Mouse (Mus musculus): ENCODE data around the gene Gorasp1. TPM values are rescaled to one million over a fixed set of nuclear protein-coding genes. Genes with fewer than 3 reads are reported as not detected.

The Gorasp1 gene
- polyA plus RNA-seq, 1 experiment from 2014 or later: 32.6 TPM

GRCm38 (mm10) chr9:119948804-119949203 is 11.4 kb upstream of the Gorasp1 start:
- ATAC-seq (ENCODE audit: insufficient number of reproducible peaks, low FRiP score, low TSS enrichment, low read depth): no peak
- WGBS: 30% methylated on average over 3 of the region's 3 CpGs
- Histone ChIP-seq H3K27me3 (no peaks in the 10 kb centered on the region), H3K9ac (no peak overlapping the region), H3K4me2 (replicated peaks) (no peak overlapping the region), H3K4me3 (replicated peaks) (no peak overlapping the region), H3K9me3 (replicated peaks) (no peaks in the 10 kb centered on the region), H3K36me3 (no peaks in the 10 kb centered on the region), H3K27ac (replicated peaks) (no peak overlapping the region), H3K4me1 (no peaks in the 10 kb centered on the region)

DNA sequence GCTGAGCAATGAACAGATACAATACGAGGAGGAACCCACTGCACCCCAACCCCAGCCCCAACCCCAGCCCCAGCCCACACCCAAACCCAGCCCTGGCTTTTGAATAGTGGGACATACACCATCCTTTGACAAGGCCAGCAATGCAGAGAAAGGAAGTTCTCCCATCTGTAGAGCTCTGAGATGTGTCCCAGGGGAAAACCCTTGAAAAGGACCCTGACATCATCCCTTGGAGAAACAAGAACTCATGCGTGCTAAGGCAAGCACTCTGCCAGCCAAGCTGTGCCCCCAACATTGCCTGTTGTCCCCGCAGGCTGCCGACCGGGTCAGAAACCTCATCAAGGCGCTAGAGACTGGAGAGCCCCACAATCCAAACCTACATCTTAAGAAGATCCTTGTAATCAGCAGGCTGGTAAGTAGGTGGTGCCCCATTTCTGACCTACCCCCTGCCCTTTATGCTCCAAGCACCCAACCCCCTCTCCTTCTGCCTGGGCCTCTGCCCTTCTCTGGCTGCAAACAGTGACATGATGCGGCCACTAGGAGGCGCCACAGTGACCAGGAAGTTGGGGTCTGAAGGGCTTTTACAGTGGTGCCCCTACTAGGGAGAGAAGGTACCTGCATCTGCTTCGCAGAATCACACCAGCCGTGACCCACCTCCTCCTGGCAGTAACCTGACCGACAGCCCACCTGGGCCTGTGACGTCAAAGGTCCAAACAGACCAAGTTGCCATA is 8.0 kb upstream of the Gorasp1 start:
- Histone ChIP-seq H3K27me3 (no peaks in the 10 kb centered on the region), H3K4me3 (replicated peaks) (no peak overlapping the region), H3K36me3 (no peaks in the 10 kb centered on the region), H3K9me3 (replicated peaks) (no peaks in the 10 kb centered on the region), H3K9ac (no peak overlapping the region), H3K4me1 (peaks cover 8% of the 10 kb centered on the region; the same call in 1 of the 2 replicates), H3K4me2 (replicated peaks) (no peak overlapping the region), H3K27ac (replicated peaks) (no peak overlapping the region)
- 76% methylated on average over 12 of the region's 12 CpGs for WGBS
- ATAC-seq (ENCODE audit: insufficient number of reproducible peaks, low FRiP score, low TSS enrichment, low read depth): no peak

GRCm38 (mm10) chr9:119943326-119943725 is 6.0 kb upstream of the Gorasp1 start:
- H3K4me2 ChIP-seq (replicated peaks): no peak overlapping the region
- 55% methylated on average over 1 of the region's 1 CpGs for WGBS
- ATAC-seq (ENCODE audit: insufficient number of reproducible peaks, low FRiP score, low TSS enrichment, low read depth): no peak

DNA sequence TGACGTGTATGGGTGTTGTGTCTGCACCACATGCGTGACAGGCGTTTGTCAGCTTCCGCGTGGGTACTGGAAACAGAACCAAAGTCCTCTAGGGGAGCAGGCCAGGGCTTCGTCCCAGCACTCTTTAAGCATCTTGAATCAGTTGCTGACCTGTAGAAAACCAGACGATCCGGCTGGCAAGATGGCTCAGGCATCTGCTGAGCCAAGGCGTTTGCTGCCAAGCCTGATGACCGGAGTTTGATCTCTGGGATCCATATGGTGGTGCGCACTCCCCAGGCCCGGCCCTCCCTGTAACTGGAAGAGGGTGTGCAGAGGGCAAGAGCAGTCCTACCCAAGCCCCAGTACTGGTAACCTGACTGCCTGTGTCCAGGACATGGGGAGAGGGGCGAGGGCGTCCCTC is 4.5 kb upstream of the Gorasp1 start:
- Histone ChIP-seq H3K4me2 (replicated peaks) (no peak overlapping the region), H3K27me3 (no peaks in the 10 kb centered on the region), H3K27ac (replicated peaks) (no peak overlapping the region), H3K4me3 (replicated peaks) (no peak overlapping the region), H3K9ac (no peak overlapping the region), H3K36me3 (no peaks in the 10 kb centered on the region), H3K9me3 (replicated peaks) (no peaks in the 10 kb centered on the region), H3K4me1 (peaks cover 17% of the 10 kb centered on the region)
- 63% methylated on average over 14 of the region's 14 CpGs for WGBS
- ATAC-seq (ENCODE audit: insufficient number of reproducible peaks, low FRiP score, low TSS enrichment, low read depth): no peak

More at GRCm38 (mm10) chr9:119943326-119943725, 6.0 kb upstream of the Gorasp1 start:
- Histone ChIP-seq H3K4me3 (replicated peaks) (no peak overlapping the region), H3K27ac (replicated peaks) (no peak overlapping the region), H3K36me3 (no peaks in the 10 kb centered on the region), H3K27me3 (no peaks in the 10 kb centered on the region), H3K9me3 (replicated peaks) (no peaks in the 10 kb centered on the region), H3K4me1 (peaks cover 11% of the 10 kb centered on the region; the same call in 1 of the 2 replicates), H3K9ac (no peak overlapping the region)

- H3K4me2 ChIP-seq (replicated peaks): no peak overlapping the region
- WGBS: 74% methylated on average over 5 of the region's 5 CpGs
- H3K27ac ChIP-seq (replicated peaks): no peak overlapping the region
- H3K36me3 ChIP-seq: no peaks in the 10 kb centered on the region
- H3K27me3 ChIP-seq: no peaks in the 10 kb centered on the region
- no peak overlapping the region for H3K9ac ChIP-seq
- H3K4me1 ChIP-seq: peaks cover 19% of the 10 kb centered on the region
- no peak for ATAC-seq (ENCODE audit: insufficient number of reproducible peaks, low FRiP score, low TSS enrichment, low read depth)
- no peak overlapping the region for H3K4me3 ChIP-seq (replicated peaks)
- no peaks in the 10 kb centered on the region for H3K9me3 ChIP-seq (replicated peaks)
These were observed 4.0 kb upstream of the Gorasp1 start for GRCm38 (mm10) chr9:119941407-119941806.

GRCm38 (mm10) chr9:119939646-119940045 is 2.3 kb upstream of the Gorasp1 start:
- no peaks in the 10 kb centered on the region for H3K36me3 ChIP-seq
- peaks cover 25% of the 10 kb centered on the region for H3K4me1 ChIP-seq
- H3K27me3 ChIP-seq: no peaks in the 10 kb centered on the region
- H3K27ac ChIP-seq (replicated peaks): no peak overlapping the region
- no peak overlapping the region for H3K9ac ChIP-seq
- no peak for ATAC-seq (ENCODE audit: insufficient number of reproducible peaks, low FRiP score, low TSS enrichment, low read depth)
- H3K9me3 ChIP-seq (replicated peaks): no peaks in the 10 kb centered on the region
- H3K4me2 ChIP-seq (replicated peaks): no peak overlapping the region
- no peak overlapping the region for H3K4me3 ChIP-seq (replicated peaks)
- 38% methylated on average over 10 of the region's 10 CpGs for WGBS

- Histone ChIP-seq H3K9me3 (replicated peaks) (no peaks in the 10 kb centered on the region), H3K27me3 (no peaks in the 10 kb centered on the region), H3K9ac (no peak overlapping the region), H3K4me1 (peaks cover 25% of the 10 kb centered on the region), H3K4me3 (replicated peaks) (no peak overlapping the region), H3K27ac (replicated peaks) (no peak overlapping the region), H3K36me3 (no peaks in the 10 kb centered on the region), H3K4me2 (replicated peaks) (no peak overlapping the region)
- WGBS: 77% methylated on average over 4 of the region's 4 CpGs
- ATAC-seq (ENCODE audit: insufficient number of reproducible peaks, low FRiP score, low TSS enrichment, low read depth): no peak
These were observed 1.1 kb upstream of the Gorasp1 start for GRCm38 (mm10) chr9:119938496-119938895.

DNA sequence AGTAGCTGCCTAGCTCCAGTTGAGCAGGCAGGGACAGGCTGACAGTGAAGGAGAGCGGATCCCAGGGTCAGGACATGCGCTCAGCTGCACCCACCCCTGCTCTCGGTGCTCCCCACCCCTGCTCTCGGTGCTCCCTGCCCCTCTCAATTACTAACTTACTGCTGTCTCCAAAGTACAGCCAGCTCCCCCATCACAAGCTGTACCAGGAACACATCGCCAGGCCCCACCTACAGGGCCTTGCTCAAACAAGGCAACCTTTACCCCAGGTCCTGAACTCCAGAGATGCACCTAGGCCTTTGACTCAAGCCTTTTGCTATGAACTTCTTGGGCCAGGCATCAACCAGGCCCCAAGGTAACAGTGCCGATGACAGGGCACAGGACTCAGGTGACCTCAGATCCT is 3.7 kb downstream of the Gorasp1 start:
- Histone ChIP-seq H3K27ac (replicated peaks) (no peak overlapping the region), H3K36me3 (peaks cover 44% of the 10 kb centered on the region), H3K4me2 (replicated peaks) (no peak overlapping the region), H3K9ac (no peak overlapping the region), H3K4me3 (replicated peaks) (no peak overlapping the region), H3K9me3 (replicated peaks) (no peaks in the 10 kb centered on the region), H3K4me1 (peaks cover 14% of the 10 kb centered on the region), H3K27me3 (no peaks in the 10 kb centered on the region)
- no peak for ATAC-seq (ENCODE audit: insufficient number of reproducible peaks, low FRiP score, low TSS enrichment, low read depth)
- WGBS: 91% methylated on average over 6 of the region's 6 CpGs

GRCm38 (mm10) chr9:119932358-119932757 is 5.0 kb downstream of the Gorasp1 start:
- peaks cover 8% of the 10 kb centered on the region for H3K4me1 ChIP-seq
- WGBS: 86% methylated on average over 12 of the region's 12 CpGs
- peaks cover 56% of the 10 kb centered on the region for H3K36me3 ChIP-seq
- no peaks in the 10 kb centered on the region for H3K9me3 ChIP-seq (replicated peaks)
- H3K27me3 ChIP-seq: no peaks in the 10 kb centered on the region
- H3K4me3 ChIP-seq (replicated peaks): no peak overlapping the region
- H3K4me2 ChIP-seq (replicated peaks): no peak overlapping the region
- no peak for ATAC-seq (ENCODE audit: insufficient number of reproducible peaks, low FRiP score, low TSS enrichment, low read depth)
- H3K27ac ChIP-seq (replicated peaks): no peak overlapping the region
- H3K9ac ChIP-seq: no peak overlapping the region

DNA sequence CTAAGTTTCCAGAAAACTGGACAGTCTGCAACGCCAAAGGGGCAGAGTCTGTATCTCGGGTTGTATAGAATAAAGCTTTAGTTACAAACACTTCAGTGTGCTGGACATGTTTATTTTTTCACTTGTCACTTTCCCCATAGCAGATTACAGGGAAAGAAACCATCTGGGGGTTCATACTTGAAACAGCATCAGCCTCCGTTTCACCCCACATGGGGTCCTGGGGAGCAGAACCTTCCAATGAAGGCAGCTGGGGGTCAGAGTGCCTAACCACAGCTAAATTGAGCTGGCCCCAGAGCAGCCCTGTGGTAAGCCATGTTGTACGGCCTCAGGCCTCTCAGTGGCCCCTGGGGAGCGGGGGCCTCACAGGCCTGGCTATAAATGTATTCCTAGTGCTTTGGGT is 10.9 kb downstream of the Gorasp1 start:
- H3K4me2 ChIP-seq (replicated peaks): no peak overlapping the region
- no peaks in the 10 kb centered on the region for H3K4me1 ChIP-seq
- peaks cover 83% of the 10 kb centered on the region for H3K36me3 ChIP-seq
- no peak overlapping the region for H3K9ac ChIP-seq
- H3K27me3 ChIP-seq: no peaks in the 10 kb centered on the region
- no peak overlapping the region for H3K27ac ChIP-seq (replicated peaks)
- no peak overlapping the region for H3K4me3 ChIP-seq (replicated peaks)
- no peaks in the 10 kb centered on the region for H3K9me3 ChIP-seq (replicated peaks)
- WGBS: 67% methylated on average over 5 of the region's 5 CpGs
- no peak for ATAC-seq (ENCODE audit: insufficient number of reproducible peaks, low FRiP score, low TSS enrichment, low read depth)

- ATAC-seq (ENCODE audit: insufficient number of reproducible peaks, low FRiP score, low TSS enrichment, low read depth): no peak
- no peaks in the 10 kb centered on the region for H3K4me1 ChIP-seq
- H3K4me2 ChIP-seq (replicated peaks): no peak overlapping the region
- H3K27me3 ChIP-seq: no peaks in the 10 kb centered on the region
- WGBS: 71% methylated on average over 8 of the region's 8 CpGs
- no peak overlapping the region for H3K9ac ChIP-seq
- no peak overlapping the region for H3K27ac ChIP-seq (replicated peaks)
- no peaks in the 10 kb centered on the region for H3K9me3 ChIP-seq (replicated peaks)
- peaks cover 85% of the 10 kb centered on the region for H3K36me3 ChIP-seq
- no peak overlapping the region for H3K4me3 ChIP-seq (replicated peaks)
These were observed 11.6 kb downstream of the Gorasp1 start for GRCm38 (mm10) chr9:119925729-119926128.

- Histone ChIP-seq H3K4me3 (replicated peaks) (no peak overlapping the region), H3K4me1 (no peaks in the 10 kb centered on the region), H3K27ac (replicated peaks) (no peak overlapping the region), H3K36me3 (peaks cover 85% of the 10 kb centered on the region), H3K27me3 (no peaks in the 10 kb centered on the region), H3K9ac (no peak overlapping the region), H3K4me2 (replicated peaks) (no peak overlapping the region), H3K9me3 (replicated peaks) (no peaks in the 10 kb centered on the region)
- no peak for ATAC-seq (ENCODE audit: insufficient number of reproducible peaks, low FRiP score, low TSS enrichment, low read depth)
- 90% methylated on average over 16 of the region's 16 CpGs for WGBS
These were observed 12.2 kb downstream of the Gorasp1 start for GRCm38 (mm10) chr9:119925120-119925657.

All from embryonic facial prominence, embryonic 15.5 days (tissue).